Mouse (Mus musculus) ES-E14 (cell line): Measurements from ENCODE around the gene Stk38l.

Source experiments
- CHD2 ChIP-seq: IDR thresholded peaks from 2 replicates; pipeline ENCODE4 v1.6.1; 2014; ENCODE audit warnings: mild to moderate bottlenecking, low read depth, low read length, inconsistent platforms
- HCFC1 ChIP-seq: IDR thresholded peaks from 2 replicates; pipeline ENCODE4 v1.6.1; 2012; ENCODE audit warnings: low read length, inconsistent platforms, borderline replicate concordance; ENCODE audit not compliant: insufficient read depth
- MAFK ChIP-seq: IDR thresholded peaks from 2 replicates; pipeline ENCODE4 v1.6.1; 2014; ENCODE audit warnings: mild to moderate bottlenecking, low read depth, low read length, inconsistent platforms; ENCODE audit not compliant: insufficient read depth
- ZC3H11A ChIP-seq: IDR thresholded peaks from 2 replicates; pipeline ENCODE4 v1.6.1; 2012; ENCODE audit warnings: low read depth, mild to moderate bottlenecking, inconsistent platforms, low read length, borderline replicate concordance
- ZNF384 ChIP-seq: IDR thresholded peaks from 2 replicates; pipeline ENCODE4 v1.6.1; 2012; ENCODE audit warnings: low read depth, low read length, inconsistent platforms

- TF ChIP-seq CHD2 (no peak), ZNF384 (no peak), MAFK (no peak), ZC3H11A (no peak), HCFC1 (no peak)
These were observed 35.9 kb upstream of the Stk38l start for GRCm38 (mm10) chr6:146688861-146689260.
